Mouse (Mus musculus) ES-E14 (cell line): ENCODE data around the gene B4galt7.

ENCODE experiments used
- CHD2 ChIP-seq: IDR thresholded peaks from 2 replicates; pipeline ENCODE4 v1.6.1; 2014; ENCODE audit warnings: mild to moderate bottlenecking, low read depth, low read length, inconsistent platforms
- HCFC1 ChIP-seq: IDR thresholded peaks from 2 replicates; pipeline ENCODE4 v1.6.1; 2012; ENCODE audit warnings: low read length, inconsistent platforms, borderline replicate concordance; ENCODE audit not compliant: insufficient read depth
- MAFK ChIP-seq: IDR thresholded peaks from 2 replicates; pipeline ENCODE4 v1.6.1; 2014; ENCODE audit warnings: mild to moderate bottlenecking, low read depth, low read length, inconsistent platforms; ENCODE audit not compliant: insufficient read depth
- ZC3H11A ChIP-seq: IDR thresholded peaks from 2 replicates; pipeline ENCODE4 v1.6.1; 2012; ENCODE audit warnings: low read depth, mild to moderate bottlenecking, inconsistent platforms, low read length, borderline replicate concordance
- ZNF384 ChIP-seq: IDR thresholded peaks from 2 replicates; pipeline ENCODE4 v1.6.1; 2012; ENCODE audit warnings: low read depth, low read length, inconsistent platforms

DNA sequence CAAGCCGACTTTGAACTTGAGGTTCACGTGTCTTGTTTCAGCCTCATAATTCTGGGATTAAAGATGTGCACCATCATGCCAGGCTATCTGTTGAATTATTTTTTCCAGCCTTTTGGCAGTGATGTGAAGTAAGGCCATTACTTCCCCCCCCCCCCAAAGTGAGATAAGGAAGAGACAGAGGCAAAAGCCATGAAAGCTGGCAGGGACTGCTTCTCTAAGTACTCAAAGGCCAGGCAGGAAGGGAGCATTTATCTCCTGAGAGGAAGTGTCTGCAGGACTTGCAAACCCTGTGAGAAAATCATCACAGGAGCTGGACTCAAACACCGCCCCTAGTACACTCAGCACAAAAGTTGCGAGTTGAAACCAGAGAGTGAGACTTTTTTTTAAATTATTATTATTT is 19.6 kb downstream of the B4galt7 start:
- TF ChIP-seq ZC3H11A = no peak
- no peak for TF ChIP-seq HCFC1
- no peak for TF ChIP-seq ZNF384
- TF ChIP-seq MAFK = no peak
- no peak for TF ChIP-seq CHD2
